Mouse (Mus musculus) neural tube, postnatal 0 days (tissue): ENCODE data around the gene Sap30l. TPM values are rescaled to one million over a fixed set of nuclear protein-coding genes. Genes with fewer than 3 reads are reported as not detected.

Experiments
- polyA plus RNA-seq: library from polyadenylated mRNA; unstranded; fragments of >200 nt; fragmentation: Nextera tagmentation; extraction: Ambion mirVana; gene quantifications from 2 replicates; pipeline ENCODE4 v1.2.1, GENCODE M21; 2015

Gene Sap30l
- 16.1 and 19.7 TPM in 2 replicates for polyA plus RNA-seq

DNA sequence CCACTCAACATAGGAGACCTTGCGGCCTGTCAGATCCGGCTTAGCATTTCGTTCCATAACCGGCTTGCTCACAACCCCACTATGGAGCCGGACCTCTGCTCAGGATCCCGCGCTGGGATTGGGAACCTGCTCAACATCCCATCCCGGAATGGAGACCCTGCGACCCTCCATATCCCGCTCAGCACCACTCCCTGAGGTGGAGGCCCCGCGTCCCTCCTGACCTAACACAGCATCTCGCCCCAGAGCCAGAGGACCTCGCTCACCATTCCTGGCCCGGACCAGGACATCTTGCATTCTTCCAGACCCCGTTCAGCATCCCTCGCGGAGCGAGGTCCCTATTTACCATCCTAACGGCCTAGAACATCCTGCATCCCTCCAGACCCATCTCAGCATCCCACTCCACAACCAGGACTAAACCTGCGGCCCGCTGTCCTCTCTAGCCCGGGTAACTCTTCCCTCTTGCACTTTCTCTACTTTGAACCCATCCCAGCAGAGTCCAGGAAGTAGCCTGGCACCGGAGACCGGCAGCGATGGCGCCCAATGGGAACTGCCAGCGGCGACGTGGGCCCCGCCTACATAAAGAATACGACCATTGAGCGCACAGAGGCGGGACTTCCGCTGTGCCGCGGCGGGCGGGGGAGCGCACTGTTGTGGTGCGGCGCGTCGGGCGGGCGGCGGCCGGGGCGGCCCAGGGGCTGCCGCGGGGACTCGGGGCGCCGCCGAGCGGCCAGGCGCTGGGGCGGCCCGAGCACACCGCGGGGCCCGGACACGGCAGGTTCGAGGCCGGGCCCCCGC lies at the start of gene Sap30l:
TSS of gene Sap30l (plus strand) at position 667 of the 795 bp plus-strand sequence.

GRCm38 (mm10) chr11:57832552-57833201 lies 31.2 kb downstream of the Sap30l start, which contains the start of gene Hand1:
Hand1 (minus strand) TSS chr11:57832818.

Other genes starting within 250 kb of the Sap30l start
- 9.5 and 10.1 TPM in 2 replicates for gene Galnt10, start 156.2 kb upstream of the Sap30l start, polyA plus RNA-seq
- not detected in 2 replicates for gene Hand1, start 31.2 kb downstream of the Sap30l start, polyA plus RNA-seq
- gene Larp1, start 207.4 kb downstream of the Sap30l start, polyA plus RNA-seq: 20.9 and 21.9 TPM in 2 replicates